Mouse (Mus musculus) forebrain, embryonic 14.5 days (tissue): ENCODE results near the gene 9530003J23Rik. TPM values are rescaled to one million over a fixed set of nuclear protein-coding genes. Genes with fewer than 3 reads are reported as not detected.

Experiments used
- ATAC-seq: fragments of 200-750 bp; cut with Nextera tagmentation; 2 replicates; pipeline ENCODE4 v1.8.0; 2017; ENCODE audit warnings: mild to moderate bottlenecking, moderate library complexity
- DNase-seq: peaks from one replicate; pipeline ENCODE4 v3.0.0-alpha.2; 2015; ENCODE audit warnings: low spot score
- H3K27ac ChIP-seq: fragments of 300-500 bp; sonication (generic); 2 replicates; pipeline ENCODE4 v1.5.1; 2014; ENCODE audit warnings: low read depth, mild to moderate bottlenecking, control low read depth, low read length, moderate library complexity
- H3K27me3 ChIP-seq: fragments of 300-500 bp; sonication (generic); replicated peaks from 2 replicates; pipeline ENCODE4 v1.6.1; 2014; ENCODE audit warnings: low read length, control low read depth, mixed read lengths; ENCODE audit not compliant: control insufficient read depth, insufficient read depth
- H3K36me3 ChIP-seq: fragments of 300-500 bp; sonication (generic); 2 replicates; pipeline ENCODE4 v1.6.1; 2014; ENCODE audit warnings: low read length, control low read depth; ENCODE audit not compliant: control insufficient read depth, insufficient read depth
- H3K4me1 ChIP-seq: fragments of 300-500 bp; sonication (generic); 2 replicates; pipeline ENCODE4 v1.6.1; 2014; ENCODE audit warnings: antibody characterized with exemption, low read length, control low read depth; ENCODE audit not compliant: control insufficient read depth, insufficient read depth
- H3K4me2 ChIP-seq: fragments of 300-500 bp; sonication (generic); 2 replicates; pipeline ENCODE4 v1.6.1; 2014; ENCODE audit warnings: mild to moderate bottlenecking, control low read depth, low read length
- H3K4me3 ChIP-seq: fragments of 300-500 bp; sonication (generic); 2 replicates; pipeline ENCODE4 v1.5.1; 2014; ENCODE audit warnings: low read depth, low read length, control low read depth
- H3K9ac ChIP-seq: fragments of 300-500 bp; sonication (generic); 2 replicates; pipeline ENCODE4 v1.6.1; 2014; ENCODE audit warnings: mild to moderate bottlenecking, low read length, control low read depth, moderate library complexity
- H3K9me3 ChIP-seq: fragments of 300-500 bp; sonication (generic); replicated peaks from 2 replicates; pipeline ENCODE4 v1.6.1; 2016; ENCODE audit warnings: low read length, control low read depth, mixed read lengths; ENCODE audit not compliant: control insufficient read depth
- WGBS: fragments of 180-500 bp; shearing (Covaris S2); extraction: QIAGEN DNeasy Blood & Tissue Kit; methylation state at CpG from one replicate; pipeline ENCODE4 v1.1.7; 2014; 5-methylcytosine and 5-hydroxymethylcytosine counted together
- polyA plus RNA-seq: library from polyadenylated mRNA; unstranded; fragments of >200 nt; fragmentation: Nextera tagmentation; extraction: Ambion mirVana; gene quantifications from 2 replicates; pipeline ENCODE4 v1.2.1, GENCODE M21; 2014

Gene 9530003J23Rik
- polyA plus RNA-seq, 1 experiment from 2014 or later, result not detected

DNA sequence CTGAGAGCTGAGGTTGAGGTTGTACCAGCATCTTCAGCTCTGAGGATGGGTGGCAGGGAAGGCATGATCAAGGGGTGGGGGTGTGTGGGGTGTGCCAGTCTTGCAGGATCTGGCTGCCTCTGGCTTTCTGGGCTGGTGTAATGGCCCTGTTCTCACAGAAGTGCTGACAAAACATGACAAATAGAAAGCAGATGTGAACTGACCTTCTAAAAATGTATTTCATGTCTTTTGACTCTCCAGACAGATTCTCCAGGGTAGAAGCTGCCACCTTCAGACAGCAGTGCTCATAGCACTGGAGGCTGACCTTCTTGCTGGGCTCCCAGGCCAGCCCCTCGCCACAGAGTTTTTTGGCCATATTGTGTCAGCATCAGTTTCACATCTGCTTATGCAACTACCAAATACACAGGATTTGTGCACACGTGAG is 34.9 kb downstream of the 9530003J23Rik start:
- ATAC-seq, result no peak
- WGBS, result 84% methylated on average over 2 of the region's 2 CpGs

GRCm38 (mm10) chr10:117202981-117203557 is 35.4 kb downstream of the 9530003J23Rik start:
- Histone ChIP-seq H3K4me1 (no peaks in the 10 kb centered on the region), H3K4me2 (no peak overlapping the region), H3K9me3 (no peaks in the 10 kb centered on the region), H3K27me3 (no peaks in the 10 kb centered on the region), H3K36me3 (no peaks in the 10 kb centered on the region), H3K27ac (no peak overlapping the region), H3K4me3 (no peak overlapping the region), H3K9ac (no peak overlapping the region)
- ATAC-seq (no peak), DNase-seq (no peak)
- 91% methylated on average over 17 of the region's 17 CpGs for WGBS

More for the DNA sequence above, 34.9 kb downstream of the 9530003J23Rik start:
- H3K4me1 ChIP-seq, result no peaks in the 10 kb centered on the region
- H3K4me3 ChIP-seq, result no peak overlapping the region
- DNase-seq, result no peak
- no peak overlapping the region for H3K27ac ChIP-seq
- no peaks in the 10 kb centered on the region for H3K36me3 ChIP-seq
- H3K4me2 ChIP-seq, result no peak overlapping the region
- H3K27me3 ChIP-seq, result no peaks in the 10 kb centered on the region
- no peak overlapping the region for H3K9ac ChIP-seq
- H3K9me3 ChIP-seq, result no peaks in the 10 kb centered on the region

DNA sequence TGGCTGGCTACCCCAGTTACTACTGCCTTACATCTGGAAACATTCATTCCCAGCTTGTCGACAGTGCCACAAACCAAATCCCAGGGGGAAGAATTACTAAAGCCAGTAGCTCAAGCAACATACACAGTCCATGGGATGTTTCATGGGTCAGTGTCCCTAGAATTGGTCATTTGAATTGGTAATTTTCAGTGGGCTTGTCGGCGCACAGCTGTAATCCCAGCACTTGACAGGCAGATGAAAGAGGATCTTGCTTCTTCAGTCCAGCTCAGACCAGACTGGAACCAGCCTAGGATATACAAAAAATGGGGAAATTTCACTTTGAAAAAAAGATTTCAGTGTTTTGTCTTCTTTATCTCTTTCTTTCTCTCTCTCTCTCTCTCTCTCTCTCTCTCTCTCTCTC is 38.8 kb downstream of the 9530003J23Rik start:
- Histone ChIP-seq H3K9ac (no peak overlapping the region), H3K4me3 (no peak overlapping the region), H3K4me1 (no peaks in the 10 kb centered on the region), H3K4me2 (no peak overlapping the region), H3K27ac (no peak overlapping the region), H3K36me3 (no peaks in the 10 kb centered on the region), H3K27me3 (no peaks in the 10 kb centered on the region), H3K9me3 (no peaks in the 10 kb centered on the region)
- WGBS, result 84% methylated on average over 3 of the region's 3 CpGs
- ATAC-seq (no peak), DNase-seq (no peak)

GRCm38 (mm10) chr10:117196696-117197095 is 41.8 kb downstream of the 9530003J23Rik start:
- no peaks in the 10 kb centered on the region for H3K9me3 ChIP-seq
- no peak overlapping the region for H3K9ac ChIP-seq
- H3K4me2 ChIP-seq, result no peak overlapping the region
- no peak overlapping the region for H3K4me3 ChIP-seq
- ATAC-seq (no peak), DNase-seq (no peak)
- no peaks in the 10 kb centered on the region for H3K27me3 ChIP-seq
- no peak overlapping the region for H3K27ac ChIP-seq
- H3K36me3 ChIP-seq, result no peaks in the 10 kb centered on the region
- H3K4me1 ChIP-seq, result no peaks in the 10 kb centered on the region
- WGBS, result 86% methylated on average over 3 of the region's 3 CpGs

DNA sequence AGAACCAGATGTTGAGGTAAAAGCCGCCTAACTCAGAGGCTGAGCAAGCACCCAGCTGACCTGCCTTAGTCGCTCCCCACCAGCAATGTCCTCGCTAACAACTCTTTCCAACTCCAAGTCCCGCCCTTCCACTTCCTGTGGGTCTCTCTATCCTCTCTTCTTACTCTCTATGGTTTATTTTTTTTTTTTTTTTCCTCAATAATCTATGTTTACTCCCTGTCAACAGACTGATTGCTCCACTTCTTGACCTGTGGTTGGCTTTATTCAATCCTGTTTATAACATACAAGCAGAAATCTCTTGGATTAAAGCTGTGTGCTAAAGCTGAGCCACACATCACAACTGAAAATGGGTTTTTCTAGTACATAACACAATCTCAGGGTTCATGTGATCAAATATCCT is 42.8 kb downstream of the 9530003J23Rik start:
- DNase-seq, result no peak
- H3K9me3 ChIP-seq, result no peaks in the 10 kb centered on the region
- no peak overlapping the region for H3K4me2 ChIP-seq
- H3K27me3 ChIP-seq, result no peaks in the 10 kb centered on the region
- ATAC-seq, result no peak
- no peak overlapping the region for H3K4me3 ChIP-seq
- 94% methylated on average over 4 of the region's 4 CpGs for WGBS
- no peak overlapping the region for H3K27ac ChIP-seq
- H3K36me3 ChIP-seq, result no peaks in the 10 kb centered on the region
- H3K9ac ChIP-seq, result no peak overlapping the region
- no peaks in the 10 kb centered on the region for H3K4me1 ChIP-seq

DNA sequence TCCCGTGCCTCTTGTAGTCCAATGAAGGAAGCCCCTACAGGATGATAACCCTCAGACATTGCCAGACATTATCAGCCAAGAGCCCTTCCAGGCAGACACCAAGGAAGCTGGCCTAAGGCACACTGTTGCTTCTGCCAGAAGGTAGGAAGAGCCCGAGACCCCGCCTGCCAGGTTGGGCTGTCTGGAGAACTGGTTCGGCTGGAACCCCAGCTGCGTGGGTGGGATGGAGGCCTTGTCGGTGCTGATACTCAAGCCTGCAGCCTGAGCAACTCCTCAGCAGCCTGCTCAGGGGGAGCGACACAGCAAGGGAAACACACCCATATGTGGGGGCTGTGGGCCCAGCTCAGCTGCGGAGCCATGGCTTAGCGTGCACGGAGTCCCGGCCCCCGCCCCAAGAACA is 43.5 kb downstream of the 9530003J23Rik start:
- Histone ChIP-seq H3K27ac (no peak overlapping the region), H3K4me3 (no peak overlapping the region), H3K4me2 (no peak overlapping the region), H3K9ac (no peak overlapping the region), H3K9me3 (no peaks in the 10 kb centered on the region), H3K27me3 (no peaks in the 10 kb centered on the region), H3K4me1 (no peaks in the 10 kb centered on the region), H3K36me3 (no peaks in the 10 kb centered on the region)
- 94% methylated on average over 12 of the region's 12 CpGs for whole genome bisulfite sequencing
- ATAC-seq (no peak), DNase-seq (no peak)

- H3K9ac ChIP-seq, result no peak overlapping the region
- H3K36me3 ChIP-seq, result no peaks in the 10 kb centered on the region
- no peaks in the 10 kb centered on the region for H3K27me3 ChIP-seq
- DNase-seq (no peak), ATAC-seq (no peak)
- no peak overlapping the region for H3K4me3 ChIP-seq
- H3K4me1 ChIP-seq, result no peaks in the 10 kb centered on the region
- no peak overlapping the region for H3K27ac ChIP-seq
- no peak overlapping the region for H3K4me2 ChIP-seq
- WGBS, result 80% methylated on average over 5 of the region's 5 CpGs
- no peaks in the 10 kb centered on the region for H3K9me3 ChIP-seq
Observed at GRCm38 (mm10) chr10:117193364-117193763, 45.1 kb downstream of the 9530003J23Rik start.

GRCm38 (mm10) chr10:117185399-117186089 is 53.0 kb downstream of the 9530003J23Rik start:
- 69% methylated on average over 9 of the region's 9 CpGs for WGBS
- Histone ChIP-seq H3K4me1 (no peaks in the 10 kb centered on the region), H3K27ac (no peak overlapping the region), H3K4me3 (no peak overlapping the region), H3K9ac (no peak overlapping the region), H3K36me3 (no peaks in the 10 kb centered on the region), H3K9me3 (no peaks in the 10 kb centered on the region), H3K27me3 (no peaks in the 10 kb centered on the region), H3K4me2 (no peak overlapping the region)
- ATAC-seq (no peak), DNase-seq (no peak)
